Mouse (Mus musculus) hindbrain, embryonic 11.5 days (tissue): ENCODE results near the gene Ifna6. TPM values are rescaled to one million over a fixed set of nuclear protein-coding genes. Genes with fewer than 3 reads are reported as not detected.
A peak's percentile ranks its signal among the peaks of the same experiment; 100 is the strongest.
"Not testable (repeated sequence)": the region's sequence is repeated elsewhere in the genome, so short reads cannot be mapped to it uniquely, and the experiment has no call there.

Experiments
- ATAC-seq: fragments of 200-750 bp; cut with Nextera tagmentation; 2 replicates; pipeline ENCODE4 v1.8.0; 2017; ENCODE audit warnings: mild to moderate bottlenecking, moderate TSS enrichment, moderate library complexity; ENCODE audit not compliant: low FRiP score
- DNase-seq: peaks from one replicate; pipeline ENCODE4 v3.0.0-alpha.2; 2015; ENCODE audit warnings: low spot score
- H3K27ac ChIP-seq: fragments of 300-500 bp; sonication (generic); 2 replicates; pipeline ENCODE4 v1.5.1; 2014; ENCODE audit warnings: mild to moderate bottlenecking, low read depth, low read length
- H3K27me3 ChIP-seq: fragments of 300-500 bp; sonication (generic); 2 replicates; pipeline ENCODE4 v1.6.1; 2014; ENCODE audit warnings: mild to moderate bottlenecking, low read length, moderate library complexity, mixed read lengths; ENCODE audit not compliant: control insufficient read depth, insufficient read depth
- H3K36me3 ChIP-seq: fragments of 300-500 bp; sonication (generic); 2 replicates; pipeline ENCODE4 v1.6.1; 2014; ENCODE audit warnings: mild to moderate bottlenecking, low read length, moderate library complexity, mixed read lengths; ENCODE audit not compliant: control insufficient read depth, insufficient read depth
- H3K4me1 ChIP-seq: fragments of 300-500 bp; sonication (generic); replicated peaks from 2 replicates; pipeline ENCODE4 v1.6.1; 2014; ENCODE audit warnings: low read length, mixed read lengths; ENCODE audit not compliant: control insufficient read depth, insufficient read depth
- H3K4me2 ChIP-seq: fragments of 300-500 bp; sonication (generic); replicated peaks from 2 replicates; pipeline ENCODE4 v1.6.1; 2014; ENCODE audit warnings: mild to moderate bottlenecking, low read depth, low read length
- H3K4me3 ChIP-seq: fragments of 300-500 bp; sonication (generic); 2 replicates; pipeline ENCODE4 v1.5.1; 2014; ENCODE audit warnings: low read depth, low read length
- H3K9ac ChIP-seq: fragments of 300-500 bp; sonication (generic); 2 replicates; pipeline ENCODE4 v1.6.1; 2014; ENCODE audit warnings: low read depth, low read length
- H3K9me3 ChIP-seq: fragments of 300-500 bp; sonication (generic); 2 replicates; pipeline ENCODE4 v1.6.1; 2016; ENCODE audit warnings: low read length; ENCODE audit not compliant: control insufficient read depth
- WGBS: fragments of 180-500 bp; shearing (Covaris S2); extraction: QIAGEN DNeasy Blood & Tissue Kit; methylation state at CpG from one replicate; pipeline ENCODE4 v1.1.7; 2014; 5-methylcytosine and 5-hydroxymethylcytosine counted together
- polyA plus RNA-seq: library from polyadenylated mRNA; unstranded; fragments of >200 nt; fragmentation: Nextera tagmentation; extraction: Ambion mirVana; gene quantifications from 2 replicates; pipeline ENCODE4 v1.2.1, GENCODE M21; 2014

Ifna6 gene
- polyA plus RNA-seq = not detected in 2 replicates

GRCm38 (mm10) chr4:88827116-88827515, at the start of gene Ifna6:
Gene Ifna6, plus strand, starts transcription at chr4:88827416.
- DNase-seq, H3K9me3 ChIP-seq, H3K4me1 ChIP-seq, H3K4me3 ChIP-seq, H3K27ac ChIP-seq, H3K27me3 ChIP-seq, H3K9ac ChIP-seq, ATAC-seq, H3K36me3 ChIP-seq, H3K4me2 ChIP-seq: not testable (repeated sequence)

- not testable (repeated sequence) for H3K4me3 ChIP-seq, H3K4me1 ChIP-seq, H3K9ac ChIP-seq, H3K4me2 ChIP-seq, ATAC-seq, H3K27ac ChIP-seq, H3K9me3 ChIP-seq, H3K27me3 ChIP-seq, DNase-seq, H3K36me3 ChIP-seq
- no CpG with 5 or more reads among the region's 29 CpGs for WGBS
Measured at GRCm38 (mm10) chr4:88779550-88779949, 47.7 kb upstream of the Ifna6 start, which contains the start of gene Gm13272. Gene Gm13272, plus strand, starts transcription at chr4:88779850.

- not testable (repeated sequence) for H3K4me3 ChIP-seq, ATAC-seq, H3K4me1 ChIP-seq, H3K27me3 ChIP-seq, H3K27ac ChIP-seq, DNase-seq, H3K36me3 ChIP-seq, H3K9ac ChIP-seq, H3K9me3 ChIP-seq, H3K4me2 ChIP-seq
- WGBS = 39% methylated on average over 15 of the region's 18 CpGs
Measured at GRCm38 (mm10) chr4:88780320-88780719, 46.9 kb upstream of the Ifna6 start.

GRCm38 (mm10) chr4:88781831-88782230, 45.4 kb upstream of the Ifna6 start, which contains the start of gene Ifnz:
Gene Ifnz, plus strand, starts transcription at chr4:88782131.
- not testable (repeated sequence) for H3K27ac ChIP-seq, DNase-seq, ATAC-seq, H3K4me3 ChIP-seq, H3K9ac ChIP-seq, H3K27me3 ChIP-seq, H3K4me1 ChIP-seq, H3K36me3 ChIP-seq, H3K9me3 ChIP-seq
- H3K4me2 ChIP-seq = peak within 1 kb of the TSS; percentile 28; the same call in 1 of the 2 replicates
- WGBS = 28% methylated on average over 4 of the region's 7 CpGs

- DNase-seq, H3K9me3 ChIP-seq, H3K4me1 ChIP-seq, ATAC-seq, H3K27ac ChIP-seq, H3K4me3 ChIP-seq, H3K9ac ChIP-seq, H3K27me3 ChIP-seq, H3K36me3 ChIP-seq: not testable (repeated sequence)
- WGBS = 0% methylated on average over 3 of the region's 31 CpGs
- peak overlapping the region; percentile 28; the same call in 1 of the 2 replicates for H3K4me2 ChIP-seq
Measured at GRCm38 (mm10) chr4:88782335-88782734, 44.9 kb upstream of the Ifna6 start.

GRCm38 (mm10) chr4:88785409-88785808, 41.8 kb upstream of the Ifna6 start, which contains the start of gene Gm13276:
Gene Gm13276, plus strand, starts transcription at chr4:88785709.
- H3K4me3 ChIP-seq, H3K4me2 ChIP-seq, H3K27ac ChIP-seq, DNase-seq, H3K4me1 ChIP-seq, H3K36me3 ChIP-seq, H3K9me3 ChIP-seq, H3K9ac ChIP-seq, ATAC-seq, H3K27me3 ChIP-seq: not testable (repeated sequence)
- WGBS = no CpG with 5 or more reads among the region's 27 CpGs

GRCm38 (mm10) chr4:88788402-88788801, 38.8 kb upstream of the Ifna6 start, which contains the start of gene Gm13277:
Gene Gm13277, plus strand, starts transcription at chr4:88788632.
- ATAC-seq, H3K9me3 ChIP-seq, DNase-seq, H3K4me2 ChIP-seq, H3K9ac ChIP-seq, H3K27me3 ChIP-seq, H3K36me3 ChIP-seq, H3K4me3 ChIP-seq, H3K4me1 ChIP-seq, H3K27ac ChIP-seq: not testable (repeated sequence)
- 0% methylated on average over 1 of the region's 28 CpGs for WGBS

GRCm38 (mm10) chr4:88791250-88791649, 36.0 kb upstream of the Ifna6 start, which contains the start of gene Gm13278:
Gene Gm13278, plus strand, starts transcription at chr4:88791550.
- not testable (repeated sequence) for H3K9me3 ChIP-seq, H3K27ac ChIP-seq, DNase-seq, H3K27me3 ChIP-seq, H3K4me2 ChIP-seq, ATAC-seq, H3K9ac ChIP-seq, H3K36me3 ChIP-seq, H3K4me3 ChIP-seq, H3K4me1 ChIP-seq
- WGBS = no CpG with 5 or more reads among the region's 28 CpGs

- H3K4me3 ChIP-seq, DNase-seq, H3K9ac ChIP-seq, ATAC-seq, H3K4me2 ChIP-seq, H3K36me3 ChIP-seq, H3K9me3 ChIP-seq, H3K4me1 ChIP-seq, H3K27ac ChIP-seq, H3K27me3 ChIP-seq: not testable (repeated sequence)
- 0% methylated on average over 4 of the region's 52 CpGs for WGBS
Measured at GRCm38 (mm10) chr4:88793936-88794675, 33.1 kb upstream of the Ifna6 start, which contains the start of gene Gm13275. Gene Gm13275, plus strand, starts transcription at chr4:88794487.
